In the genomic region with DNA sequence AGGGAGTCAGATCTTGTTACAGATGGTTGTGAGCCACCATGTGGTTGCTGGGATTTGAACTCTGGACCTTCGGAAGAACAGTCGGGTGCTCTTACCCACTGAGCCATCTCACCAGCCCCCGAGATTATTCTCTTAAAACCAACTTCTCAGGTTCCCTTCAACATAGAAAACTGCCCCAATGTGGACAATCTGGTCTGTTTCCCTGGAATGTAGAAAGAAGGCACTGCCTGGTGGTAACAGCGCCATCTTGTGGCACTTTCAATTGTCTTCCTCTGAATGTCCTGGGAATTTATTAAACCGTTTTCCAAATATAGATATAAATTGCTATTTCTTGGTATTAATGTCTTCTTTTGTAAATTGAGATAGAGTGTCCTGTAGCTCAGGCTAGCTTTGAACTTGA, we compare ENCODE assay signal across 10 mouse cellular contexts. TPM values are rescaled to one million over a fixed set of nuclear protein-coding genes. Genes with fewer than 3 reads are reported as not detected.
A peak's percentile ranks its signal among the peaks of the same experiment; 100 is the strongest.
DNase-seq lines count a peak whose midpoint lies in the region; ATAC-seq lines count a peak whose summit lies in the region.
"Had no signal": no experiment of that assay in that cellular context is flagged by ENCODE, and none has a peak within 500 bp of the region (broad histone marks: within the 10 kb centered on the region; RNA-seq: fewer than 3 reads in every experiment).

No protein-coding gene starts in this region.

- H3K4me3 ChIP-seq in midbrain, embryonic 11.5 days (ENCODE audit: low read depth, low read length), result no peak overlapping the region
- H3K4me3 ChIP-seq in midbrain, embryonic 15.5 days, result no peak overlapping the region
- H3K4me3 ChIP-seq: midbrain, embryonic 12.5 days had no signal

- WGBS in midbrain, embryonic 11.5 days, result 44% methylated on average over 5 of the region's 5 CpGs
- WGBS in midbrain, embryonic 15.5 days, result 49% methylated on average over 5 of the region's 5 CpGs

- H3K9me3 ChIP-seq in midbrain, embryonic 11.5 days (ENCODE audit: control insufficient read depth, low read length), result no peaks in the 10 kb centered on the region
- H3K9me3 ChIP-seq in midbrain, embryonic 15.5 days, result no peaks in the 10 kb centered on the region
- H3K9me3 ChIP-seq: midbrain, embryonic 12.5 days had no signal

- no peaks in the 10 kb centered on the region for H3K36me3 ChIP-seq in midbrain, embryonic 11.5 days (ENCODE audit: control insufficient read depth, insufficient read depth, low read length)
- no peaks in the 10 kb centered on the region for H3K36me3 ChIP-seq in midbrain, embryonic 15.5 days (replicated peaks)
- H3K36me3 ChIP-seq: midbrain, embryonic 12.5 days had no signal

- H3K4me2 ChIP-seq in midbrain, embryonic 11.5 days, result no peak overlapping the region
- no peak overlapping the region for H3K4me2 ChIP-seq in midbrain, embryonic 15.5 days
- H3K4me2 ChIP-seq: midbrain, embryonic 12.5 days had no signal

- no peaks in the 10 kb centered on the region for H3K27me3 ChIP-seq in midbrain, embryonic 11.5 days (ENCODE audit: control insufficient read depth, insufficient read depth, low read length)
- no peaks in the 10 kb centered on the region for H3K27me3 ChIP-seq in midbrain, embryonic 15.5 days (replicated peaks)
- H3K27me3 ChIP-seq: midbrain, embryonic 12.5 days had no signal

- no peak overlapping the region for H3K27ac ChIP-seq in midbrain, embryonic 11.5 days (ENCODE audit: low read depth, low read length)
- no peak overlapping the region for H3K27ac ChIP-seq in midbrain, embryonic 15.5 days
- H3K27ac ChIP-seq: midbrain, embryonic 12.5 days had no signal

- intact Hi-C loops in heart, postnatal 14 days (cut with DNase I), result loop anchor here (2.0 kb wide), 2 partner anchors 53 to 491 kb away; no protein-coding TSS in a partner anchor
- intact Hi-C loops in left cerebral cortex, postnatal 10 days (cut with DNase I), result no loop called here

- DNase-seq in midbrain, embryonic 11.5 days (ENCODE audit: low spot score, missing footprints), result peak; percentile 93
- peak; percentile 83 for DNase-seq in NIH3T3 (ENCODE audit: low read depth)
- DNase-seq in cerebellum, adult 18-20 months, result peak; percentile 61 to 76
- DNase-seq in heart, postnatal 14 days, result peak; percentile 72 to 80
- peak; percentile 21 to 64 for DNase-seq in left cerebral cortex, postnatal 10 days (ENCODE audit: extremely low spot score in 1 of 2, low spot score in 2 of 2)
- DNase-seq in retina, embryonic 14.5 days (ENCODE audit: low spot score), result peak; percentile 77

- no peak overlapping the region for H3K9ac ChIP-seq in midbrain, embryonic 11.5 days (ENCODE audit: low read length)
- H3K9ac ChIP-seq in midbrain, embryonic 15.5 days, result no peak overlapping the region
- H3K9ac ChIP-seq: midbrain, embryonic 12.5 days had no signal

- no peak for ATAC-seq in midbrain, embryonic 11.5 days (ENCODE audit: low FRiP score)
- no peak for ATAC-seq in midbrain, embryonic 15.5 days (replicated peaks)
- ATAC-seq in activated CD4-positive, CD25-positive, alpha-beta regulatory T cell, adult 4 months, result no peak

- H3K4me1 ChIP-seq in midbrain, embryonic 11.5 days (ENCODE audit: control insufficient read depth, insufficient read depth, low read length), result no peaks in the 10 kb centered on the region
- no peaks in the 10 kb centered on the region for H3K4me1 ChIP-seq in midbrain, embryonic 15.5 days
- H3K4me1 ChIP-seq: midbrain, embryonic 12.5 days had no signal

RNA-seq across cellular contexts. Expression of gene Muc13, which starts 4.0 kb away (rescaled TPM):
- 0.10 TPM in 2 replicates for polyA plus RNA-seq in midbrain, embryonic 11.5 days (2014; fragmentation: Nextera tagmentation; extraction: Ambion mirVana)
- polyA plus RNA-seq in midbrain, embryonic 15.5 days (2015; fragmentation: Nextera tagmentation; extraction: Ambion mirVana), result 0.08 TPM in 1 of 2 replicates, not detected in the other
- under 1 TPM; 0.12 to 0.17 TPM for total RNA-seq in heart, postnatal 14 days (2021)
- total RNA-seq in left cerebral cortex, postnatal 10 days (2021), result not detected
- polyA plus RNA-seq in activated CD4-positive, CD25-positive, alpha-beta regulatory T cell, adult 4 months (2017; shearing (Covaris generic)), result 1 to 10 TPM in 1 of 2 experiments, under 1 TPM in 1; 0.41 to 1.3 TPM
- total RNA-seq: gastrocnemius, postnatal 36 days had no signal

RNA-seq across cellular contexts. Expression of gene Itgb5, which starts 31.6 kb away (rescaled TPM):
- polyA plus RNA-seq in midbrain, embryonic 11.5 days (2014; fragmentation: Nextera tagmentation; extraction: Ambion mirVana), result 22.0 and 23.2 TPM in 2 replicates
- 24.1 and 24.6 TPM in 2 replicates for polyA plus RNA-seq in midbrain, embryonic 15.5 days (2015; fragmentation: Nextera tagmentation; extraction: Ambion mirVana)
- total RNA-seq in heart, postnatal 14 days (2021), result 10 to 100 TPM; 66.7 to 72.8 TPM
- total RNA-seq in left cerebral cortex, postnatal 10 days (2021), result 10 to 100 TPM; 25.9 to 27.8 TPM
- 1 to 10 TPM in 1 of 2 experiments, under 1 TPM in 1; 0.85 to 1.6 TPM for polyA plus RNA-seq in activated CD4-positive, CD25-positive, alpha-beta regulatory T cell, adult 4 months (2017; shearing (Covaris generic))

Comparison
In these comparisons a context has a peak if more than half of its experiments do, and no peak if none do; other contexts are left out.
1. DNase-seq: peak in every context shown above with its lines; median percentile 93 in midbrain, embryonic 11.5 days; 83 in NIH3T3; 77 in retina, embryonic 14.5 days; 76 in heart, postnatal 14 days; 68 in cerebellum, adult 18-20 months; 42 in left cerebral cortex, postnatal 10 days.